Mouse (Mus musculus) regulatory T cell (primary cell): ENCODE data around the gene Foxn3.

ENCODE experiments used
- in situ Hi-C: fragments of 300-600 bp; cut with MboI, MseI; formaldehyde crosslinking; loops from one replicate; pipeline ENCODE4 v1.15.1; 2025; ENCODE audit warnings: high pct_unique_total_duplicates

The Foxn3 gene

DNA sequence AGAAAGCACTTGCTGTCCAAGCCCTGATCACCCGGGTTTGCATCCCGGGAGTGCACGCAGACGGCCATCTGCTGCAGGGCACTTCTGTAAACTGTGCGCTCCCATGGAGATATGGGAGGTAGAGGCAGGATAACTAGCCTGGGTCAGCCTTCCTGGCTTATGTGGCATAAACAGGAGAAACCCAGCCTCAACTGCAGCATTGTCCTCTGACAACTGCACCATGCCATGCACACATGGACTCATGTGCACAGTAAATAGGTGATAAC is 332.7 kb downstream of the Foxn3 start:
- in situ Hi-C loops = no loop called here

DNA sequence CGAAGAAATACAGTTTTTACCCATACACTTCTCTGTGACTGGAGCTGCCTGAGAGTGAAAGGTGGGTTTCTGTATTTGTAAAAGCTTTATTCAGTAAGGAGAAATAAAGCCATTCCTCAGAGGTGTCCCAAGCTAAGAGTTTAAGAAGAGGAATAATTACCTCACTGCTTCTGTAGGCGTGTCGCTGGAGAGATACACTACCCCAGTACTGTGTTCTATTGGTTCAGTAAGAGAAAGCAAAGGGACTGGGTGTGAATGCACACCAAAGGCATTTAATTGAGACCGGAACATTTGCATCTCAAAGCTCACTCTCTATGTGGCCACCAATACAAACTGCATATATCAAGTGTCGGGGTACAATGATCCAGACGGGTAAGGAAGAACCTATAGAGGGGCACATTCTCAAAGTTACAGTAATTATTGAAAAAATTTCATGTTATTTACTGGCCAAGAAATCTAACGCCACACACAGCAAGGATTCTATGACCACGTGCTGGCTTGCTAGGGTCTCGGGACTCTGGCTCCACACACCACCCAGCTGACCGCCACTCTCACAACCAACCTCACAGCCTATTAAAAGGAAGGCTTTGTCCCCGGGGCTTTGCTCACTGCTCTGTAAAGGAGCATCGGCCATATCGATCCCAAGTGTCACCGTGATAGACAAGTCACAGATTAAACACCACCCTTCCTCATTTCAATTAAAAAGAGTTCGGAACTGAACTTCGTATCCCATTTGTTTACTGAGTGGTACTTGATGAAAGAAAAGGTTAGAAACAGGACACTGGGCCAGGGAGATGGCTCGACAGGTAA is 333.2 kb downstream of the Foxn3 start:
- in situ Hi-C loops = no loop called here

GRCm38 (mm10) chr12:99227313-99227952 is 335.9 kb downstream of the Foxn3 start:
- in situ Hi-C loops = no loop called here

GRCm38 (mm10) chr12:99224863-99225603 is 338.3 kb downstream of the Foxn3 start:
- in situ Hi-C loops = no loop called here

GRCm38 (mm10) chr12:99221087-99221846 is 342.1 kb downstream of the Foxn3 start:
- in situ Hi-C loops = no loop called here

DNA sequence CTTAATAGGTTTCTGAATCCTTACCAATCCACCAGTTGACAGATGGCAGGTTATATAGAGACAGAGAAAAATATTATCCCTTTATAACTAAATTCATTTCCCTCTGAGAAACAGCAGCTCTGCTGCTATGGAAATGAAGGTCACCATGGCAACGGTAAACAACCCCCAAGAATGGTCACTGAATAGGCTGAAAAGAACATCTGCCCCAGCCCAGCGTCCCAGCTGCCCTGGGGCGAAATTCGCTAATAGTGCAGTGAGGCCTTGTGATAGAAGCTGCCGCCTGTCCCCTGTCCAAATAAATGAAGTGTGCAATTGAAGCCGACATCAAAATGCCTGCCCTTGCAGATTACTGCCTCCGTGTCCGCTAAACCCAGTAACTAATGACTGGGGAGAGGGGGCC is 343.0 kb downstream of the Foxn3 start:
- in situ Hi-C loops = no loop called here

GRCm38 (mm10) chr12:99219812-99220211 is 343.6 kb downstream of the Foxn3 start:
- in situ Hi-C loops = no loop called here

DNA sequence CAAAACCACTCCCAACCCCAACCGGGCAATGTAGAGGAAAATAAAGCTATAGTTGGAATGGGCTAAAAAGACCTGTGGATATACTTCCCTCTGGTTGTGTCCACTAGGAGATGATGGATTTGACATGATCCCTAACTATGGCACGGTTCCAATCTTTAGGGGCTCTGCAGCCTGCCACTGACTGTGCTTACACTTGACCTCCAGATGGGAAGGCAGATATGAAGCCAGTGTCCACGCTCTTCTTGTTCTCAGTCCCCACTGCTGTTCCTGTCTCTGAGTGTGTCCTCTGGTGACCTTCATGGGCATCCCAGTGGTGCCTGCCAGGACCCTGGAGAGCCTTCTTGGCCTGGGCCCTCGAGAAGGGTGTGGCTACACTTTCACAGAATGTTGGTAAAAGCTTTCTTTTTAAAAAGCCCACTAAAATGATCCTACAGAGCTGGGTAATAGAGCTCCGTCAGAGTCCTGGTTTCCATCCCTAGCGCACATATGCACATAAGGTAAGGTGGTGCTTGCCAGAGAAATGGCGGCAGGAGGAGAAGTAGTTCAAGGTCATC is 346.2 kb downstream of the Foxn3 start:
- in situ Hi-C loops = no loop called here

DNA sequence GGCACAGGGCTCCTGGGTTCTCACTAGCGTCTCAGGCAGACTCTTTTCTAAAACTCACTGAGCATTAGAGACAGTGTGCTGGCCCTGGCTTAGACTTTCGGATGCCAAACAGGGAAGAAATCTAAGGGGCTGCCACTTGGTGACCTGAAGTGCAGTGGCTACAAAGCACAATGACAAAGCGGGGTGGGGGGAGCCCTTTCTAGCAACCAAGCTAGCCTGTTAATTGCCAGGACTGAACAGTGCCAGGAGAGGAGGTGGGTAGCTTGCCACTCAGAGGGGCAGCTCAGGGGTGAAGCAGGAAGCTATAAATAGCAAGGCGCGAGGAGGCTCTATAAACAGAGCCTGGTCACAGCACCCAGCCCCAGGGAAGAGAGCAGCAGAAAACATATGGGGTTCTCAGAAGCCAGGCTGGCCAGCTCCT is 347.0 kb downstream of the Foxn3 start:
- in situ Hi-C loops = no loop called here

GRCm38 (mm10) chr12:99215521-99216255 is 347.7 kb downstream of the Foxn3 start:
- in situ Hi-C loops = no loop called here

- in situ Hi-C loops = no loop called here
Measured at GRCm38 (mm10) chr12:99214098-99214497, 349.3 kb downstream of the Foxn3 start.

DNA sequence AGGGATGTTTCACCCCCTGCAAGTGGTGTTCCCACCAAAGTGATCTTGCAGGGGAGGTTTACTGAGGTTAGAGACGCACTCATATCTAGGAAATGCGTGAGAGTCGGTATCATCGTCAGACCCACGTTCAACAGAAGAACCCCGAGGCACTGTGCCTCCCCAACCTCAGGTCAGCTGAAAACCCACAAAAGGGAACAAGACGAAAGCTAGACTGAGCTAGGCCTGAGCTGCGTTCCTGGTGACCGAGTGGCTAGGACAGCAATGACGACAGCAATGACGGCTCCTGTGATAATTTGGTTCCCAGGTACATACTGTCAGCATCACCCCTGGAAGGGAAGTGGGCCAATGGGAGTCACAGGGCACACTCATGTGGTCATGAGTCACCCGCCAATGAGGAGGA is 350.2 kb downstream of the Foxn3 start:
- in situ Hi-C loops = no loop called here

DNA sequence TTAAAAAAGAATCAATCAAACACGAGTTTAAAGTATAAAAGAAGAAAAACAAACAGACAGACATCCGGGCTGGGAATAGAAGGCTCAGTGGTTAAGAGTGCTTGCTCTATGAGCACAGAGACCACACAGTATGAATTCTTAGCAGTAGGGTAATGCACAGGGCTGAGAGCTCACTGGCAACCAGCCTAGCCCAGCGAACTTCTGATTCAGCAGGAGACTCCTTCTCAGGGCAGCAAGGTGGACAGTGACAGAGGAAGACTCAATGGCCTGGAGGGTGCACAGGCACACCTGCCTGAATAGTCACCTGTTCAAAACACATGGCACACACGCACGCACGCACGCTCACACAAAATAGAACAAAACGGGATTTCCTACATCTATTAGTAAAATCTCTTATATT is 353.6 kb downstream of the Foxn3 start:
- in situ Hi-C loops = no loop called here

DNA sequence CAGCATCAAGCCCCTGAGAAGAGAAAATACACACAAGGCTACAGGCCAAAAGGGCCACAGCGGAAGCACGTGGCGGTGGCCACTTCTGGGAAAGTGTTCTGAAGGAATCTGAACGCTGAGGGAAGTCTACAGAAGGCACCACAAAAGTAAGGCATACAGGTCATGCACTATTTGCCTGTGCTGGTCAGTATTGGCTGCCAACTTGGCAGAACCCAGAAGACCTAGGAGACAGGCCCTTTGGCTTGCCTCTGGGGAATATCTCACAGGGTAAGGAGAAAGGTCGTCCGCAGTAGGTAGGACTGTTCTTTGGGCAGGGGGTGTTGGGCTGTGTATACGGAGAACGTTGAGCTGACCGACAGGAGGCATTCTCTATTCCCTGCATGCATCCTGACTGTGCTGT is 355.1 kb downstream of the Foxn3 start:
- in situ Hi-C loops = no loop called here

DNA sequence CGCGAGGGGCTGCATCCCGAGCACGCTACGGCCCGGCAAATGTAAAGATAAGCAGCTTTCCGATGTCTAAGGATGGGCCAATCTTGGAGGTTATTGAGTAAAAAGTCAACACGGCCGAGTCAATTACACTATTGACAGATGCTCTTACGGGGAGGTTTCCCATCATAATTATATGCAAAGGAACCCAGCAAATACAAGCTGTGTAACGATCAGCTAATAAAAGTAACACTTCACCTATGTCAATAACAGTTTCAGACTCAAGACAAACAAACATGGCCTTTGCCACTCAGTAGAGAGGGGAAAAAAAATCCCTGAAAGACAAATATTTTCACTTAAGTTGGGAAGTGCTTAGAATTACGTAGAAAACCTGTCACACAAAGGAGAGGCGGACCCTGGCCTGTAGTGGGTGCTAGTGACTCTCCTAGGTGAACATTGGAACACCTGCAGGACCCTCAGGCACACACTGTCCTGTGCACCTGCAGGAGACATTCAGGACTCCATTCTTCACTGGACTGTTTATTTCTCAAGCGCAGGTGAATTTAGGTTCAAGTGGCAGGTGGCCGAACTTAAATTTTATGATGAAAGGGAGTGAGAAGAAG is 356.3 kb downstream of the Foxn3 start:
- in situ Hi-C loops = no loop called here

- in situ Hi-C loops = no loop called here
Measured at GRCm38 (mm10) chr12:99205734-99206133, 357.6 kb downstream of the Foxn3 start.

- in situ Hi-C loops = no loop called here
Measured at GRCm38 (mm10) chr12:99199124-99199483, 364.3 kb downstream of the Foxn3 start.

DNA sequence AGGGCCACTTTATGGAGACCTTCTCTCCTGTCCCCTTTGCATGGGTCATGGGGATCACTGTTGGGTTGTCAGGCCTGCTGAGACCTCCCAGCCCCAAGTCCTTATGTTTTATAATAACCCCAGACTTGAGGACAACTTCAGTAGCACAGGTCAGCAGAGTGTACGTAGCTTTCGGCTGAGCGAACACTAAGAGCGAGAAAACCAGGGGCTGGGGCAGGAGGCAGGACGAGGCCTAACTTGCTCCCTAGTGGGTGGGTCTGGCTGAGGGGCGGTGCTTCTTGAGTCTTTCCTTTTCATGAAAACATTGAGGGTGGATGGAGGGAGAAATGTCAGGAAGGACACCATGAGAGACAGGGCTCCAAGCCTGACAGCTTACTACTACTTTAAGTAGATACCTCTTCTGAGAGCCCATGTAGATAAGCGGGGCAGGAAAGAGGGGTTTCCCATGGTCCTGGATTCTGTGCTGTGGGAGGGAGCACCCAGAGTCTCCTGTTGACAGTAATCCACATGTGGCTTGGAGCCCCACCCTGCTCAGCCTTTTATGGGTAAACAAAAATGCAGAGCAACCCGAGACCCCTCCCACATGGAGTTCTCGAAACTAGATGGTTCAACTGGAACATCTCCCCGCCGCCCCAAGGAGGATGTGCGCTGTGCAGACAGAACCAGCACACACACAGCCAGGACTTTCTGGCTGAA is 364.8 kb downstream of the Foxn3 start:
- in situ Hi-C loops = no loop called here

DNA sequence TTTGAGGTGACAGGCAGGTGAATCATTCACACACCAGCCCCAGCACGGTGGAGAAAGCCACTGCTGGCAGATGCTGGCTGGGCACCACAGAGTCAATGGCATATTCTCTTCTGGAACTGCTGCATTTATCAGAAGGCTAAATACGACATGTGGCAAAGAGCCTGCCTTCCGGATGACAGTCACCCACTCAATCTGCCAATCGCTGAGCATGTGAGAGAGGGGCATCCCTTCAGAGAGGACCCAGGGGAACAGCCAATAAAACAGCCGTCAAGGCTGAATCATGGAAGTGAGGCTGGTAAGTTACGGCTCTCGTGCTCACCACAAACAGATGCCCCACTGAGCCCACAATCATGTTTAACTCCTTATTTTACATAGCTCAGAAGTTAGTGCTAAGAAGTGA is 366.4 kb downstream of the Foxn3 start:
- in situ Hi-C loops = no loop called here

DNA sequence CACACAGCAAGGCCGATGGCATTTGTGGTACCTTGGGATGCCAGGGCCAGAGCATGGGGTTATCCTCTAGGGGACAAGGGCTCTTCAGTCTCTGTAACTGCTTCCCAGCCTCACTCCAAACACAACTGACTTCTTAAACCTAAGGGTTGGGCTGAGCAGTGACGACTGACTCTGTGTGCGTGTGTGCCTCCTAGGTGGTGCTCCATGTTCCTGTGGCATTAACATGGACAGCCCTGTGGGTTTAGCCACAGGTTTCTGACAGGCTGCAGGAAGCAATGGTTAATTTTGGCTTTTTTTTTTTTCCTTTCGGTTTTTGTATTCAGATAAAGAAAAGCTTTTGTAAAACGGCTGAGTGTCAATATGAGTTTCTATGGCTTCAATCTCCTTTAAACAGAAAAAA is 367.7 kb downstream of the Foxn3 start:
- in situ Hi-C loops = no loop called here
